Mouse (Mus musculus) kidney, postnatal 10 days (tissue): Measurements from ENCODE around the gene Rgs17.
"Not testable (repeated sequence)": the region's sequence is repeated elsewhere in the genome, so short reads cannot be mapped to it uniquely, and the experiment has no call there.

Source experiments
- DNase-seq: peaks from one replicate; pipeline ENCODE4 v3.0.0; 2021; ENCODE audit warnings: mixed read lengths

Gene Rgs17

GRCm38 (mm10) chr10:5922294-5922828 is at the start of gene Rgs17:
Rgs17 (minus strand) TSS chr10:5922400.
- DNase-seq: peak; percentile 46

GRCm38 (mm10) chr10:5967655-5968054 is 45.5 kb upstream of the Rgs17 start:
- DNase-seq: no peak

GRCm38 (mm10) chr10:5953787-5954186 is 31.6 kb upstream of the Rgs17 start:
- DNase-seq: not testable (repeated sequence)

GRCm38 (mm10) chr10:5924261-5924660 is 2.1 kb upstream of the Rgs17 start:
- DNase-seq: no peak

- DNase-seq: no peak
Measured at GRCm38 (mm10) chr10:5923096-5923495, 896 bp upstream of the Rgs17 start.

- peak; percentile 6 for DNase-seq
Measured at GRCm38 (mm10) chr10:5921771-5922170, 429 bp downstream of the Rgs17 start.

- peak; percentile 9 for DNase-seq
Measured at GRCm38 (mm10) chr10:5921031-5921551, 1.1 kb downstream of the Rgs17 start.

GRCm38 (mm10) chr10:5904399-5904798 is 17.8 kb downstream of the Rgs17 start:
- no peak for DNase-seq

- DNase-seq: no peak
Measured at GRCm38 (mm10) chr10:5901777-5902176, 20.4 kb downstream of the Rgs17 start.

GRCm38 (mm10) chr10:5900731-5901130 is 21.5 kb downstream of the Rgs17 start:
- DNase-seq: no peak

- DNase-seq: no peak
Measured at GRCm38 (mm10) chr10:5877106-5877505, 45.1 kb downstream of the Rgs17 start.

- no peak for DNase-seq
Measured at GRCm38 (mm10) chr10:5871081-5871480, 51.1 kb downstream of the Rgs17 start.

GRCm38 (mm10) chr10:5867981-5868552 is 54.1 kb downstream of the Rgs17 start:
- no peak for DNase-seq

- no peak for DNase-seq
Measured at GRCm38 (mm10) chr10:5865996-5866395, 56.2 kb downstream of the Rgs17 start.

GRCm38 (mm10) chr10:5862669-5863068 is 59.5 kb downstream of the Rgs17 start:
- no peak for DNase-seq

- DNase-seq: no peak
Measured at GRCm38 (mm10) chr10:5860849-5861248, 61.4 kb downstream of the Rgs17 start.

GRCm38 (mm10) chr10:5859729-5860128 is 62.5 kb downstream of the Rgs17 start:
- peak; percentile 11 for DNase-seq

GRCm38 (mm10) chr10:5857996-5858549 is 64.1 kb downstream of the Rgs17 start:
- no peak for DNase-seq

GRCm38 (mm10) chr10:5853290-5853868 is 68.8 kb downstream of the Rgs17 start:
- no peak for DNase-seq

- DNase-seq: no peak
Measured at GRCm38 (mm10) chr10:5846939-5847338, 75.3 kb downstream of the Rgs17 start.

GRCm38 (mm10) chr10:5841369-5841768 is 80.8 kb downstream of the Rgs17 start:
- DNase-seq: peak; percentile 80

- no peak for DNase-seq
Measured at GRCm38 (mm10) chr10:5826336-5827025, 95.7 kb downstream of the Rgs17 start.

GRCm38 (mm10) chr10:5824779-5825178 is 97.4 kb downstream of the Rgs17 start:
- DNase-seq: peak; percentile 63
